Mouse (Mus musculus) heart, adult 2 months (tissue): ENCODE measurements around the gene Hist1h4a.

Experiments
- CTCF ChIP-seq: fragments of 200-600 bp; IDR thresholded peaks from 2 replicates; pipeline ENCODE4 v1.8.1; 2022; ENCODE audit warnings: antibody characterized with exemption, mild to moderate bottlenecking, moderate library complexity
- EP300 ChIP-seq: fragments of 200-500 bp; IDR thresholded peaks from 2 replicates; pipeline ENCODE4 v1.6.1; 2011; ENCODE audit warnings: low read depth, low read length, control low read depth; ENCODE audit not compliant: insufficient read depth
- POLR2A ChIP-seq: fragments of 200-500 bp; IDR thresholded peaks from 2 replicates; pipeline ENCODE4 v1.6.1; 2011; ENCODE audit warnings: mild to moderate bottlenecking, low read depth, low read length, control low read depth; ENCODE audit not compliant: insufficient read depth

DNA sequence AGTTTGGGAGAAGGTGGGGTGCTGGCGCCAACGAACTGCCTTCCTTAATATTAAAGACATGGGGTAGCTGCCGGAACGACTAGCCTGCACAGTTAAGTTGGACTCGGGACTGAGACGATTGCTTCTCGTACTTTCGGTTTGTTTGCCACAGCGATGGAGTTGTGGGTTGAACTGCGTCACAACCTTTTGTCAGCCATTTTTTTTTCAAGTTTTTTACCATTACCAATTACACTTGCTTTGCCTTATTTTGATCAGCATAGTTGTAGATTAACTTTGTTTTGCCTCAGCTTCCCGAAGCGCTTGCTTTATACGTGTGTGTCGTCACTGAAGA lies 21.1 kb downstream of the Hist1h4a start:
- no peak for TF ChIP-seq CTCF
- no peak; the same call in 1 of the 2 replicates for TF ChIP-seq POLR2A
- no peak for TF ChIP-seq EP300
